Mouse (Mus musculus): ENCODE measurements around the gene Slitrk3. TPM values are rescaled to one million over a fixed set of nuclear protein-coding genes. Genes with fewer than 3 reads are reported as not detected.

Gene Slitrk3
- total and polyA plus RNA-seq, 3 experiments, result 0.05 TPM; not detected in 2

DNA sequence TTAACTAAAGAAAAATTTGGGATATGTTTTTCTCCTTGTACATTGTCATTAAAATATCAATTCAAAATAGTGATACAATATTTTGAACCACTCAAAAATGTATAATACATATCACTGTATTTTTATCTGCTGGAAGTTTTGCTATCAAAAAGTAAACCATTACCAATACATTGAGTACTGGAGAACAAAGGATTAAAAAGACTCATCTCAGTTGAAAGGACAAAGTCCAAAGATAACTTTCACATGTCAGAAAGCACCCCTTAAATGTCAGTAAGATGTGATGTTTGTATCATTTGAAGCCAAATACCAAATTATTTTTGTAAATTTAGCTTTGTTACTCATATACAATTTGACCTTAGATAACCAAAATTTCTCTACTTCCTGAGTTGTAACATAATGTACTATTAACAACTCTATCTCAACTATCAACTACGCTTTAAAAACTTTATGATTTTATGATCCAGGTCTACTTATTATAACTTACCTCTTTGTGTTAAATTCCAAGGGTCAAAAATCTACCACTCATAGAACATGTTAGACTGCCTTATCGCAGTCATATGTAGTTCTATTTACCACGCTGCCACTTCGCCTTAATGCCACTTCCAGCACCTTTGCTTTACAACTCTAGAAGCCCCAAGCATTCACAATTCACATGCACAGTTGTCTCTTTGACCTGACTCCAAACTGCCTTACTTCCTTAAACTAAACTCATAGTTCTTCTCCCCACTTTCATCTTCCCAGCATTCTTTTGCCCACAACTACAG lies 54.5 kb downstream of the Slitrk3 start:
- ATAC-seq (ENCODE audit: extremely low read depth, insufficient number of reproducible peaks, low FRiP score, poor library complexity, severe bottlenecking), result no peak
- no peak for DNase-seq (ENCODE audit: low spot score)
- Histone ChIP-seq H3K9me3 (replicated peaks) (no peaks in the 10 kb centered on the region), H3K27me3 (ENCODE audit: insufficient read depth, low read length) (no peaks in the 10 kb centered on the region), H3K4me1 (ENCODE audit: insufficient read depth, low read depth, low read length) (no peaks in the 10 kb centered on the region), H3K36me3 (replicated peaks) (no peaks in the 10 kb centered on the region), H3K4me3 (ENCODE audit: low read depth, low read length) (no peak overlapping the region)
- TF ChIP-seq GATA2 (IDR thresholded peaks at IDR 0.05; ENCODE audit: borderline replicate concordance, low read depth, low read length), result no peak

DNA sequence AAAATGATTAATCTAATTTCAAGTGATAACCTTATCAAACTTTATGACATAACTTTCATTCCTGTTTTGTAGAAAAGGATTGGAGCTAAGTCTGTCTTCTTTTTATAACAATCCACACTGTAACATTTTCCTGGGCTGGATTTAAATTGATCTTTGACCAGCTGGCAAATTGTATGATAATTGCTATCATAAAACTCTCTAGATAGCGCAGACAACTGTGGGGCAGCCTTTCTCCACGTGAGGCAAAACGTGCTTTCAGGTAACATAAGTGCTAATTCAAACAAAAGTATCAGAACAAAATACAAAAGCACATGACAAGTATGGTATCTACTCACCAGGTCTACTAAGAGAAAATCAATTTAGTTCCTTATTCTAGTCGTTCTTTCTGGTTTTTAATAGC lies 60.1 kb downstream of the Slitrk3 start:
- no peak for TF ChIP-seq CTCF (IDR thresholded peaks at IDR 0.05; ENCODE audit: low read depth, low read length)
- no peak for TF ChIP-seq TAL1 (conservative IDR thresholded peaks at IDR 0.05; ENCODE audit: low read depth, low read length)
- TF ChIP-seq GATA2 (IDR thresholded peaks at IDR 0.05; ENCODE audit: borderline replicate concordance, low read depth, low read length), result no peak
- no peak for TF ChIP-seq GATA1 (IDR thresholded peaks at IDR 0.05; ENCODE audit: borderline replicate concordance, low read length)
- TF ChIP-seq POLR2AphosphoS5 (IDR thresholded peaks at IDR 0.05; ENCODE audit: insufficient replicate concordance, low read depth, low read length), result no peak

More for the DNA sequence above, 60.1 kb downstream of the Slitrk3 start:
- DNase-seq (ENCODE audit: low spot score) (no peak), ATAC-seq (ENCODE audit: extremely low read depth, insufficient number of reproducible peaks, low FRiP score, poor library complexity, severe bottlenecking) (no peak)
- Histone ChIP-seq H3K4me3 (ENCODE audit: low read depth, low read length) (no peak overlapping the region), H3K36me3 (replicated peaks) (no peaks in the 10 kb centered on the region), H3K27me3 (ENCODE audit: insufficient read depth, low read length) (no peaks in the 10 kb centered on the region), H3K4me1 (ENCODE audit: insufficient read depth, low read depth, low read length) (no peaks in the 10 kb centered on the region), H3K9me3 (replicated peaks) (no peaks in the 10 kb centered on the region)

Other genes with a start within 250 kb of the Slitrk3 start
- gene Sis, start 89.9 kb downstream of the Slitrk3 start, total RNA-seq (2014; fragmentation: Nextera tagmentation), result 10.2 and 12.5 TPM in 2 replicates
- 3.2 and 3.5 TPM in 2 replicates for gene Sis, start 89.9 kb downstream of the Slitrk3 start, total RNA-seq (2017)
- gene Sis, start 89.9 kb downstream of the Slitrk3 start, polyA plus RNA-seq (2012), result 0.12 and 0.14 TPM in 2 replicates

Measured in G1E (cell line).